Mouse (Mus musculus): ENCODE measurements around the gene Traf5.

Gene Traf5

DNA sequence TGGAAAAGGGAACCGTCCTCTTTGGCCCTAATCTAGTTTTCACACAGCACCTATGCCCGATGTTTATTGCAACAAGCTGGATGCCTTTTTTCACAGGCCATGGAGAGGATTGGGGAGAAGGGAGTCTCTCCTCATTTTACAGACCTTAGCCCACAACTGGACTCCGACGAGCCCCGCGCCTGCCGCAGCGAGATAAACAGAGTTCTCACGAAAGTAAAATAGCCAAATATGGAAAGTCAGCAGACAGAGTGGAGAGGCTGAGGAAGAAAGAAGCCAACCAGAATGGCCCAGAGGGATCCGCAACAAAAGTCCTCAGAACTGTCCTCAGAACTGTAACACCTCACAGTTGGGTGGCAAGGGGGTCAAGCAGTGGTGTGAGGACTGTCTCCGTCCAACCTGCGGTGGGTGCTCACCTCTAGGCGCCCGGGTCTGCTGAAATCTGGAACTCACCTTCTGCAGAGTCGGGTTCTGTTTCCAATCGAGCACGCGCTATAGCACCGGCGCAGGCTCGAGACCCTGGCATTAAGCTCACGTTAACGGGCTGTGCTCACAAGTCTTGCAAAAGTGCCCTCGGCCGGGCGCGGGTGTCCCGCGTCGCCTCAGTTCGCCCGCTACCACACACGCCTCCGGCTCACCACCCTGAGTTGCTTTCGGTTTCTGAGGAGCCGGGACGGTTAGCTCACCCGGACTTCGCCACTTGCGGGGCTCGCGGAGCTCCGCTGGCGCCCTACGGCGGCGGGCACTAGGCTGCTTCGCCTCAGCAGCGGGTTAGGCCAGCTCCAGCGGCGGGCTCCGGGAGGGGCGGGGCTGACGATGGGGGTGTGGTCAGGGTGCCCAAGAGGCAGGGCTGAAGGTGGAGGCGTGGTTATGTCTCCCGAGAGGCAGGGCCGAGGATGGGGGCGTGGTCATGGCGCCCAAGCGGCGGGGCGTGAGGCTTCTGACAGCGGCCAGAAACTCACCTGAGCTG is at the start of gene Traf5:
TSS of gene Traf5 (minus strand) at position 754 of the 967 bp plus-strand sequence.
- DNase-seq: peak; percentile 82

DNA sequence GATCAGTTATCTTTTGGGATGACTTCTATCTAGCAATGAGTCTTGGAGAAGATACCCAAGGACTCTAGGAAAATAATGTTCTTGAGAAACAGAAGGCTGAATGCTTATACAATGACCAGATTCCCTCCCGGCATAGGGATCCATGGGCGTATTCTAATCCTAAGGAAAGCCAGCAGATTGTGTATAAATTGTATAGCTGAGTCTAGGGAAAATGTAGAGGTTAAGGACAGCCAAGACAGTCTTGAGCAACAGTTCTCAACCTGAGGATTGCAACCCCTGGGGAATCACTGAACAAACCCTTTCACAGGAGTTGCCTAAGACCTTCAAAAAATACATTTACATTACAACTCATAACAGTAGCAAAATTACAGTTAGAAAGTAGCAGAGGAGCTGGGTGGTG is 48.0 kb upstream of the Traf5 start:
- DNase-seq: no peak

GRCm38 (mm10) chr1:192137926-192138910 is 45.9 kb upstream of the Traf5 start, which contains the start of gene Rcor3:
Rcor3 (minus strand) TSS chr1:192138062.
- peak; percentile 77 for DNase-seq

DNA sequence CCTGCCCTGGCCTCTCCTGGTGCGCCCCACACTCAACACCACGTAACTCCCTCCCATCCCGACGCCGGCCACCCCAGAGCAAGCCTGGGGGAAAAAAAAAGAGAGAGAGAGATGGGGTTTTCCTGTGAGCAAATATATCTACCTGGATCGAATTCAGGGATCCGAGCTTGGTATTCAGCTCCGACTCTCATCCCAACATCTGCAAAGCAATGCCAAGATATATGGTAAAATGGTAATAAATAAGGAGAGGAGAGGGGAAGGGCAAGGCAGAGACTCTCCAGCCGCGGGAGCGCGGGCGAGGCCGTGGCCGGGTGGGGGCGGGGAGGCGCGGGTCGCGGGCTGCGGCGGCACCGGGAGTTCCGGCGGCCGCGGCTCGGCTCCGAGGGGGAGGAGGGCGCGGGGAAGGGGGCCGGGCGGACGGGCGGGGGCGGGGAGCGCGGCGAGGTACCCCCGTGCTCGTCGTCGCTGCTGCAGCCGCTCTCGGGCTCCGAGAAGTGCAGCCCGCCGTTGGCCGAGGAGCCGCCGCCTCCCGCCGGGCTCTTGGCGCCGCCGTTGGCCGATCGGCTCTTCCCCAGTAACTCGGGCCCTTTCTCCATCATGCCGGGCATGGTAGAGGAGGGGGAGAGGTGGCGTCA is 45.0 kb upstream of the Traf5 start:
- DNase-seq: no peak

DNA sequence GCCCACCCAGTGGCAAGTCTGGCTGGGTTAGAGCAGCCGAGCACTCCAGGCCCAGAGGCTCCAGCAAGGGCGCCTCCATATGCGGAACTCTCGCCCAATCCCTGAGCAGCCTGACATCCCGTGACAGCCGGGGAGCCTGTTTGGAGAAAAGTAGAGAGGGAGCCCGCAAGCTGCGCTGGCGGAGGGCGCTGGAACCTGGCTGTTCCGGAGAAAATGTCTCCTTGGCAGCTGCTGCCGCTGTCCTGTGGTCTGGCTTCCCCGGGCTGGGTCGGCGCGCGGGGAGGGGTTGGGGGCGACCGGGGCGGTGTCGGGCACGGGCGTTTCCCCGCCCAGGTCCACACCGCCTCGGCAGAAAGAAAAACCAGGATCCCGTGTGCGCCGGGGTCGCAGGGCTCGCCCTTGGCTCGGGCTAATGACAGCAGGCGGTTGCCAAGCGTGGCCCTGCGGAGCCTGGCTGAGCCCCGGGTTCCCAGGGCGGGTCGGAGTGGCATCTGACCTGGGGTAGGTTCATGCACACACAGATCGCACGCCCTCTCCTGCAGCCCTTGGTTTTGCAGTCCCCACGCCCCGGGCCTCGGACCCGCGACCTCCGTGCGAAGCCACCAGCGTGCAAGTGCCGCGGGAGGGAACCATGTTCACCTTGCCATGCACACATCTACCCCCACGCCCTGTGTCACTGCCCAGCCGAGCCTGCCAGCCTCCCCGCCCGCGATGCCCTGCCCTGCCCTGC is 44.4 kb upstream of the Traf5 start:
- DNase-seq: peak; percentile 76

DNA sequence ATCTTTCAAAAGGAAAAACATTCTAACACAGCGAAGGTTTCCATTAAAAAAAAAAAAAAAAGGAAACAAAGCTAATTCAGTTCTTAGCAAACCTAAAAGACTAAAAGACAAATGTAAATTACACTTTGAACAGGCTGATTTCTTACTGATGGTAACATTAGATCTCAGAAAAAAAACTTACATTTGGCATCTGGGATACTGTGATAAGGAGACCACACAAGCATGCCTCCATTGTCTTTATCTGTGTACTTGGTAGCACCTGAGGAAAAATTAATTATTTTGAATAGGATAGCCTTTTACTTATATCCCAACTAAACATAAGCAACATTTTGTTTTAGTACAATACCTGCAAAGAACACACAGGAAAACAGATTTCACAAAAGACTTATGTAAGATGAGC is 37.8 kb upstream of the Traf5 start:
- no peak for DNase-seq

DNA sequence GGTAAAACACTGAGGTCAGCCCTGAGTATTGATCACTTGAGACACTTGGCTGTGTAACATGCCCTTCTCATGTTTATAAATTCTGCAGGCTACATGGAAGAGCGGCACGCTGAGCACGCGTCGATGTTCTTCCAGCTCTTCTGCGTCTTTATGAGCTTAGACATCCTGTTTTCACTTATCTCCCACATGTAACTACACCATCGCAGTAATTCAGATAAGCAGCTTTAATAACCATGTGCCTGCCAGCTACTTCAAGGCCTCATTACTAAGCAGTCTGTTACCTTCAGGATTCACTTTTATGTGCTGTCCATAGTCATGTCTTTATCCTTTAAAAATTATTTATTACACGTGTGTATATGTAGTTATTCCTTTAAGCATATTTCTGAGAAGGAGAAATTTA is 36.0 kb upstream of the Traf5 start:
- no peak for DNase-seq

DNA sequence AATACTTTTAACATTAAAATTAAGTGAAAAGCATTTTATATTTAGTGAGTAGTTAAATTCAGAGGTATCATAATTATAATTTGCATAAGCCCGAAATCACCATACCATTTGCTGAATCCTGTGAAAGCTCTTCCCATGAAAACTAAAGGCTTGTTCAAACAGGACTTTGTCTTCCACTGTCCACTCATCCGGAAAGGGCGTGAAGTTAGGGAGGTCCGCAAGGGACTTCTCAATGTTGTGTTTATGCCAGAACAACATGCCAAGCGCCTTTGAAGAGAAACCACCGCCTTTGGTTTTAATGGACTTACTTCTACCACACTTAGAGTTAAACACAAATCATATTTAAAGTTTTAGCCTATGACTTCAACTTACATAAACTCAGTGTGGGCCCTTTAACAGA is 33.4 kb upstream of the Traf5 start:
- DNase-seq: no peak

DNA sequence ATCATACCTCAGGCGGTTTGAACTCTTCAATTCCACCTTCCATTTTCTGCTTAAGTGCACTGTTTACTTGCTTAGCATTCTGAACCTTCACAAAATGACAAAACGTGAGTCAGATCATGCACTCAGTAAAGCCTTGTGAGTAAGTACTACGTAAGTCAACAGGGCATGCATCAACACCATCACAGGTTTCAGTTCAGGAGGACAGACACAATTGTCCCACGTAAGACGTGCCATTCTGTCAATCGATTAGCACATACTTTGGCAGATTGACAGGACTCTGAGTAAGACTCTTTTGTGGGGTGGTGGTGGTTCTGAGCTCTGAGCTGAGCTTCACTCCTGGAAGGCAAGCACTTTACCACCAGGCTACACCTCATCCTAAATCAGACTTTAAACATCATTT is 23.9 kb upstream of the Traf5 start:
- no peak for DNase-seq

- DNase-seq: no peak
Observed at GRCm38 (mm10) chr1:192115378-192115777, 23.0 kb upstream of the Traf5 start.

DNA sequence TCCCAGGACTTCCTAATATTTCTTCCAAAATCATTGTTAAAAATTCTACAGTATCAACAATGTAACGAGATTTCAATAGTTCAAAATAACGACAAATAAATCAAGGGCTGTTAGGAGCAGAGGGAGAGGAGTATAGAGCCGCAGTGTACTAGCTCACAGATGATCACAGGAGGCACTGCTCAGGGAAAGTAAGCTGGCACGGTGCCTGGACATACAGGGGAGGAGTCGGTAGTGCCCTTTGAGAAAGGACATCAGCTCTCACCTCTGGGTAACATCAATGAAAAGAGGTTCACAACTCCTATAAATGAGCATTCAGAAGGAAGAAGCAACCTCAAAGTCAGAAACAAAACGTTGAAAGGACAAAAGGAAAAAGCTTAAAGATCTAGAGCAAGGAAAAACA is 16.8 kb upstream of the Traf5 start:
- DNase-seq: no peak

- DNase-seq: no peak
Observed at GRCm38 (mm10) chr1:192107352-192107751, 15.0 kb upstream of the Traf5 start.

- DNase-seq: no peak
Observed at GRCm38 (mm10) chr1:192105902-192106389, 13.6 kb upstream of the Traf5 start.

GRCm38 (mm10) chr1:192104021-192104420 is 11.7 kb upstream of the Traf5 start:
- DNase-seq: no peak

DNA sequence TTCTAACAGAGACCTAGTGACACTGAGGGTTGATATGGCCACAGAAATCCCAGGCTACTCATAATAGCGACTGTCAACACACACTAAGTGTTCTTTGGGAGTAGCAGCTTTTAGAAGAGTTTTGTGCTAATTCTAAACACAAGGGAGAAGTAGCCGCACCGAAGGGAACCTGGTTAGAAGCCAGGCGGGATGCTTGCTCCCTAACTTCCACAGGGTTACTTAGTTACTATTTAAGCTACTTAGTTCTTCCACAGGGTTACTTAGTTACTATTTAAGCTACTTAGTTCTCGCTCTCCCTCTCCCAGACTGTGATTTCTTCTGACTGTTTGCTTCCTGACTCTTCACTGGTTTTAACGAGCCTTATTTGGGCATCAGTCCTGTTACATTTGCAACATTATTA is 10.8 kb upstream of the Traf5 start:
- DNase-seq: no peak

DNA sequence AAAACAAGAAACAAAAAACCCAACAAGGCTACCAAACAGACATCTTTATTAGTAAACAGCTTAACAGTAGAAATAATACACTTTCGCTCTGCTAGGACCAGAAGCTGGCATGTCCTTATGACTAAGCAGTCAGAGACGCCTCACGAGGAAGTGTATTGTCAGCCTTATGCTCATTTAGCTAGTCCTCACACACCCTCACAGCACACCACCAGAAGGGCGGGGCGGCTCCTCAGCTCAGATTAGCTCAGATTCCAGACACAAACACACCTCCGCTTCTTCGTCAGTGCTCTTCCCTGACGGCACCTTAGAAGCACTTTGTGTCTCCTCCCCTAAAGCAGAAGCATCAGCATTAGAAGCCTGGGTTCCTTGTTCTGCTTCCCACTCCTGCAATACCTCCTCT is 9.0 kb upstream of the Traf5 start:
- no peak for DNase-seq

DNA sequence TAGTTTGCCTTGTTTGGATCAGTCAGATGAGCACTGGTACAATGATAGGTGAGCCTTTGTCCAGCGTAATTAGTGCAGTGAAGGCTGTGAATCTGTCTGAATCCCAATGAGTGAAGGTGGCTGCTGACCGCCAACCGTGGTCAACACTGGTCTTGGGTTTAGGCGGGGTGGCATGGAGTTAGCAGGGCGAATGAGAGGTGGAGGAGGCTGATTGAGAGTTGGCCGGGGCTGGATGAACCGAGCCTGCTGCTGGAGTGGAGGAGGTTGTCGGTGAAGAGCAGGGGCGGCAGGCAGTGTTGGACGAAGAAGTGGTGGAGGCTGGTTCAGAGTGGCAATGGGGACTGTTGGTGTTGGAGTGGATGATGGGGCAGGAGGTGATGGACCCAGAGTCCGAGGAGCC is 8.4 kb upstream of the Traf5 start:
- DNase-seq: no peak

GRCm38 (mm10) chr1:192095626-192096025 is 3.3 kb upstream of the Traf5 start:
- DNase-seq: no peak

- peak; percentile 33 for DNase-seq
Observed at GRCm38 (mm10) chr1:192094451-192095170, 2.3 kb upstream of the Traf5 start.

- peak; percentile 69 for DNase-seq
Observed at GRCm38 (mm10) chr1:192092879-192093660, 711 bp upstream of the Traf5 start.

All from cerebellum, adult 11 months (tissue).